Mouse (Mus musculus): ENCODE results near the gene Znhit3. TPM values are rescaled to one million over a fixed set of nuclear protein-coding genes. Genes with fewer than 3 reads are reported as not detected.

The Znhit3 gene
- polyA plus RNA-seq, 1 experiment from 2014 or later = 27.9 TPM

DNA sequence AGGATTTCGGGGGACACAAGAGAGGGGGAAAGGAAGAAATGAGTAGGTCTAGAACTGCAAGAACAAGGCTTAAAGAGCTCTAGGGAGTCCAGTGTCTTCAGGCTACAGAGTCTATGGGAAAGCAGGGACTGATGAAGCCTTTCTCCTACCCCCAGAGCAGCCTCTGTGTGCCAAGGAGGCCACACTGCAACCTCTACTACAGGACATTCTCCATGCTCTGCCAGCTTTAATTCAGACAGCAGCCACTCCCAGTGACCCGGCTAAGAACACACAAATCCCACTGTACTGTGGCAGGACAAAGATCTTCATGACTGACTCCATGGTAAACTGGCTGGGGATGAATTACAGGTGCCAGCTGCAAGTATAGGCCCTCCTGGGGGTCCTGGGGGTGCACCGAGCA, 9.1 kb downstream of the Znhit3 start:
- no peaks in the 10 kb centered on the region for H3K9me3 ChIP-seq (ENCODE audit: control insufficient read depth, low read length)
- DNase-seq (ENCODE audit: low spot score) = no peak
- peaks cover 22% of the 10 kb centered on the region for H3K36me3 ChIP-seq (ENCODE audit: control insufficient read depth, insufficient read depth, low read length)
- H3K27ac ChIP-seq (replicated peaks) = no peak overlapping the region
- H3K9ac ChIP-seq (ENCODE audit: low read length) = no peak overlapping the region
- ATAC-seq (ENCODE audit: low FRiP score, low TSS enrichment) = no peak
- H3K4me2 ChIP-seq (replicated peaks; ENCODE audit: low read depth) = no peak overlapping the region
- TF ChIP-seq EP300 (optimal IDR thresholded peaks at IDR 0.05) (no peak), CTCF (IDR thresholded peaks at IDR 0.05; ENCODE audit: low read depth) (no peak)
- no peaks in the 10 kb centered on the region for H3K27me3 ChIP-seq (ENCODE audit: control insufficient read depth, insufficient read depth, low read length)
- WGBS = 63% methylated on average over 3 of the region's 3 CpGs
- no peaks in the 10 kb centered on the region for H3K4me1 ChIP-seq (replicated peaks; ENCODE audit: control insufficient read depth, insufficient read depth)
- H3K4me3 ChIP-seq (ENCODE audit: low read depth, low read length) = no peak overlapping the region

DNA sequence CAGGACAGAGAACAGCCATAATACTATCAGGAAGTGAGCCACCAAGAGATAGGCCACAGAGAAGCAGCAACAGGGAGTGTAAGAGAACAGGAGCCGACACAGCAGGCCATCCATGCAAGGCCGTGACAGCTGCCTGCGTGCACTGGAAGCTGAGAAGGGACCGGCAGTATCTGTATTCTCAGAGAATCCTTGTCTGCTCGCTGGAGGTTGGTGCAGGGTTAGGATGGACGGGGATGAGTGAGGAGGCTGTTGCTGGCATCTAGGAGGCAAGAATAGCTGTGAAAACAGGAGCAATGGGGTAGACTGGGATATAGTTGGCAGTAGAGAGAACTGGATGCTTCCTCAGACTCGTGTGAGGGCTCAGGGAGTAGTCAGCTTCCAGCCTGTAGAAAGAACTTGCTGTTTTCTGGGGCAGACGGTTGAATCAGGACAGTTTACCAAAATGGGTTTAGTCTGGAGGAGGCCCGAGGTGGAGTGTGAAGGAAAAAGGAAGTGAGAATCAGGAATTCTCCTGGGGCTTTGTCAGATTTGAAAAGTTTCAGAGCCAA, 11.5 kb downstream of the Znhit3 start:
- Histone ChIP-seq H3K27ac (replicated peaks) (no peak overlapping the region), H3K9ac (ENCODE audit: low read length) (no peak overlapping the region), H3K36me3 (ENCODE audit: control insufficient read depth, insufficient read depth, low read length) (peaks cover 19% of the 10 kb centered on the region), H3K4me3 (ENCODE audit: low read depth, low read length) (no peak overlapping the region), H3K27me3 (ENCODE audit: control insufficient read depth, insufficient read depth, low read length) (no peaks in the 10 kb centered on the region), H3K4me2 (replicated peaks; ENCODE audit: low read depth) (no peak overlapping the region), H3K9me3 (ENCODE audit: control insufficient read depth, low read length) (no peaks in the 10 kb centered on the region), H3K4me1 (replicated peaks; ENCODE audit: control insufficient read depth, insufficient read depth) (no peaks in the 10 kb centered on the region)
- WGBS = 85% methylated on average over 9 of the region's 9 CpGs
- DNase-seq (ENCODE audit: low spot score) (no peak), ATAC-seq (ENCODE audit: low FRiP score, low TSS enrichment) (no peak)
- TF ChIP-seq CTCF (IDR thresholded peaks at IDR 0.05; ENCODE audit: low read depth) = no peak
- TF ChIP-seq EP300 (optimal IDR thresholded peaks at IDR 0.05) = no peak

DNA sequence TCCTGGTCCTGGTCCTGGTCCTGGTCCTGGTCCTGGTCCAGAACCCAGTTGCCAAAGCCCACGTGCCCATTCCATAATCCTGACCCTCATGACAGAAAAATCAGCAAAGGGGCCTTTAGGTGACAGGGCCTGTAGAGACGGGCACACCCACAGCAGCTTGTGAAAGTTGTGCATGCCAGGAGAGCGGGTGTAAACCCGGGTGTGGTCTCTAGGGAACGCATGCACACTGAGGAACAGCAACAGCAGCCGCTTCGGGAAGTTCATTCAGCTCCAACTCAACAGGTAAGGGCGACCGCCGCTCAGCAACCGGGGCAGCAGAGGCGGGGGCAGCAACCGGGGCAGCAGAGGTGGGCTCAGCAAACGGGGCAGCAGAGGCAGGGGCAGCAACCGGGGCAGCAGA, 23.1 kb downstream of the Znhit3 start:
- Histone ChIP-seq H3K4me3 (ENCODE audit: low read depth, low read length) (no peak overlapping the region), H3K27me3 (ENCODE audit: control insufficient read depth, insufficient read depth, low read length) (no peaks in the 10 kb centered on the region), H3K36me3 (ENCODE audit: control insufficient read depth, insufficient read depth, low read length) (peaks cover 16% of the 10 kb centered on the region; the same call in 1 of the 2 replicates), H3K4me1 (replicated peaks; ENCODE audit: control insufficient read depth, insufficient read depth) (no peaks in the 10 kb centered on the region), H3K9me3 (ENCODE audit: control insufficient read depth, low read length) (no peaks in the 10 kb centered on the region), H3K9ac (ENCODE audit: low read length) (no peak overlapping the region), H3K4me2 (replicated peaks; ENCODE audit: low read depth) (no peak overlapping the region), H3K27ac (replicated peaks) (no peak overlapping the region)
- DNase-seq (ENCODE audit: low spot score) (peak; percentile 32), ATAC-seq (ENCODE audit: low FRiP score, low TSS enrichment) (peak; percentile 50; the same call in 1 of the 2 replicates)
- TF ChIP-seq EP300 (optimal IDR thresholded peaks at IDR 0.05) (no peak), CTCF (IDR thresholded peaks at IDR 0.05; ENCODE audit: low read depth) (no peak)
- WGBS = 62% methylated on average over 15 of the region's 15 CpGs

DNA sequence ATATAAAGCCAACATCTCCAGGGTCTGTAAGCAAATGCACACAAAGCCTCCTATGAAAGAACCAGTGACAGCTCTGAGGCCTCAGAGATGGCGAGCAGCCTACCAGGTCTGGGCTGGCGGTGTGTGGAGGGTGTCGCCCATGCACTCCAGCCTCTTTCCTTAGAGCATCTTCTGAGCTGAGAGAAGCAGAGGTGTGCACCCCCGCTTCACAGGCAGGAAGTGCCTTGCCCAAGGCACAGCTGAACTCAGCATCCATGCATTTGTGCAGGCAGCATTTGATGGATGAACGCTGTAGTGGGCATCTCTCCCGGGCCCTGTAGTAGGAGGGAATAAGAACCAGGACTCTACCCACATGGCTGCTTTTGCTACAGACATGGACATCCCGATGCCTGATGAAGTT, 24.5 kb downstream of the Znhit3 start:
- no peak for DNase-seq (ENCODE audit: low spot score)
- Histone ChIP-seq H3K4me1 (replicated peaks; ENCODE audit: control insufficient read depth, insufficient read depth) (no peaks in the 10 kb centered on the region), H3K9ac (ENCODE audit: low read length) (no peak overlapping the region), H3K4me3 (ENCODE audit: low read depth, low read length) (no peak overlapping the region), H3K27me3 (ENCODE audit: control insufficient read depth, insufficient read depth, low read length) (no peaks in the 10 kb centered on the region), H3K9me3 (ENCODE audit: control insufficient read depth, low read length) (no peaks in the 10 kb centered on the region), H3K4me2 (replicated peaks; ENCODE audit: low read depth) (no peak overlapping the region), H3K36me3 (ENCODE audit: control insufficient read depth, insufficient read depth, low read length) (peaks cover 15% of the 10 kb centered on the region), H3K27ac (replicated peaks) (no peak overlapping the region)
- TF ChIP-seq CTCF (IDR thresholded peaks at IDR 0.05; ENCODE audit: low read depth) (no peak), EP300 (optimal IDR thresholded peaks at IDR 0.05) (no peak)
- 94% methylated on average over 7 of the region's 7 CpGs for WGBS
- no peak for ATAC-seq (ENCODE audit: low FRiP score, low TSS enrichment)

DNA sequence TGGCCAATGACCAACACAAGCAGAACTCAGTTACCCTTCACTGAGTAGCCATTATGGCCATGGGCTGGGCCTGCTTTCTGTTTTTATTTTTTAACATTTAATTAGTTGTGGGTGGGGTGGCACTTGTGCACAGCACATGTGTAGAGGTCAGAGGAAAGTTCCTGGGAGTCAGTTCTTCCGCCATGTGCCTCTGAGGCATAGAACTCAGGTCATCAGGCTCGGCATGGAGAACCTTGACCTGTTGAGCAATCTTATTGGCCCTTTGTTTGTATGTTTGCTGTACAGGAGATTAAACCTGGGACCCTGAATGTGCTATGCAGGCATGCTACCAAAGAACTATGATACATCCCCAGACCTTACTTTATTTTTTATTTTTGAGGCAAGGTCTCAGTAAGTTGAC, 26.7 kb downstream of the Znhit3 start:
- H3K4me1 ChIP-seq (replicated peaks; ENCODE audit: control insufficient read depth, insufficient read depth) = no peaks in the 10 kb centered on the region
- H3K27me3 ChIP-seq (ENCODE audit: control insufficient read depth, insufficient read depth, low read length) = no peaks in the 10 kb centered on the region
- H3K4me3 ChIP-seq (ENCODE audit: low read depth, low read length) = no peak overlapping the region
- TF ChIP-seq EP300 (optimal IDR thresholded peaks at IDR 0.05) = no peak
- TF ChIP-seq CTCF (IDR thresholded peaks at IDR 0.05; ENCODE audit: low read depth) = no peak
- H3K9ac ChIP-seq (ENCODE audit: low read length) = no peak overlapping the region
- H3K36me3 ChIP-seq (ENCODE audit: control insufficient read depth, insufficient read depth, low read length) = peaks cover 21% of the 10 kb centered on the region
- H3K27ac ChIP-seq (replicated peaks) = no peak overlapping the region
- H3K4me2 ChIP-seq (replicated peaks; ENCODE audit: low read depth) = no peak overlapping the region
- H3K9me3 ChIP-seq (ENCODE audit: control insufficient read depth, low read length) = no peaks in the 10 kb centered on the region
- 84% methylated on average over 2 of the region's 2 CpGs for WGBS
- no peak for DNase-seq (ENCODE audit: low spot score)
- no peak for ATAC-seq (ENCODE audit: low FRiP score, low TSS enrichment)

DNA sequence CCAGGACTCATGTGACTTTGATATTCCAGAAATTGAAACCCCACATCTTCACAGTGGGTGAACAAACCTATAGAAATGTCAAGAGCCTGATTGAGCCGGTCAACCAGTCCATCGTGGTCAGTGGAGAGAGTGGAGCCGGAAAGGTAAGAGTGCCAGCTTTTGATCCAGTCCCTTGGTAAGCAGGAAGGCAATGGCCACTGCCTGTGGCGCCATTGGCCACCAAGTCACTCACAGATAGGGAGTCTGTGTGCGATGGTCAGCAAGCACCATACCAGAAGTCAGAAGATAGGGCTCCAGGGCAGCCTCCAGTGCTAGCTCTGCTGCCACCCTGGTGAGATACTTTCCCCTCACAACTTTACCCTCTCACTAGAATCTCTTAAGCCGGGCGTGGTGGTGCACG, 28.1 kb downstream of the Znhit3 start:
- WGBS = 96% methylated on average over 8 of the region's 8 CpGs
- TF ChIP-seq EP300 (optimal IDR thresholded peaks at IDR 0.05) (no peak), CTCF (IDR thresholded peaks at IDR 0.05; ENCODE audit: low read depth) (no peak)
- ATAC-seq (ENCODE audit: low FRiP score, low TSS enrichment) (no peak), DNase-seq (ENCODE audit: low spot score) (no peak)
- Histone ChIP-seq H3K4me3 (ENCODE audit: low read depth, low read length) (no peak overlapping the region), H3K4me2 (replicated peaks; ENCODE audit: low read depth) (no peak overlapping the region), H3K9ac (ENCODE audit: low read length) (no peak overlapping the region), H3K36me3 (ENCODE audit: control insufficient read depth, insufficient read depth, low read length) (peaks cover 24% of the 10 kb centered on the region), H3K4me1 (replicated peaks; ENCODE audit: control insufficient read depth, insufficient read depth) (no peaks in the 10 kb centered on the region), H3K27me3 (ENCODE audit: control insufficient read depth, insufficient read depth, low read length) (no peaks in the 10 kb centered on the region), H3K9me3 (ENCODE audit: control insufficient read depth, low read length) (no peaks in the 10 kb centered on the region), H3K27ac (replicated peaks) (no peak overlapping the region)
